Mouse (Mus musculus): ENCODE results near the gene Carm1. TPM values are rescaled to one million over a fixed set of nuclear protein-coding genes. Genes with fewer than 3 reads are reported as not detected.

Gene Carm1
- total RNA-seq, 2 experiments from 2014 or later: 56.9 to 65.4 TPM

- intact Hi-C loops (cut with DNase I): loop anchor here (5.0 to 10.0 kb wide), 4 partner anchors 148 to 541 kb away; no protein-coding TSS in a partner anchor
- DNase-seq: no peak
These were observed 57.4 kb downstream of the Carm1 start for GRCm38 (mm10) chr9:21604119-21604518.

GRCm38 (mm10) chr9:21605865-21606264 is 59.2 kb downstream of the Carm1 start:
- intact Hi-C loops (cut with DNase I): loop anchor here (10.0 kb wide), 1 partner anchor 539 kb away; no protein-coding TSS in a partner anchor
- DNase-seq: no peak

- DNase-seq: no peak
- intact Hi-C loops (cut with DNase I): loop anchor here (10.0 kb wide), 1 partner anchor 538 kb away; no protein-coding TSS in a partner anchor
These were observed 60.0 kb downstream of the Carm1 start for GRCm38 (mm10) chr9:21606648-21607047.

GRCm38 (mm10) chr9:21609861-21610260 is 63.2 kb downstream of the Carm1 start:
- intact Hi-C loops (cut with DNase I): loop anchor here (10.0 kb wide), 1 partner anchor 535 kb away; no protein-coding TSS in a partner anchor

GRCm38 (mm10) chr9:21614864-21615616 is 68.3 kb downstream of the Carm1 start:
- no peak for DNase-seq
- intact Hi-C loops (cut with DNase I): no loop called here

More at GRCm38 (mm10) chr9:21609861-21610260, 63.2 kb downstream of the Carm1 start:
- no peak for DNase-seq

GRCm38 (mm10) chr9:21615617-21616231 is 69.0 kb downstream of the Carm1 start, which contains the start of gene Smarca4:
Gene Smarca4 (plus strand): TSS chr9:21616169.
- peak; percentile 99 to 100 for DNase-seq
- intact Hi-C loops (cut with DNase I): no loop called here

GRCm38 (mm10) chr9:21616232-21616781 is 69.6 kb downstream of the Carm1 start:
- intact Hi-C loops (cut with DNase I): no loop called here
- peak; percentile 92 to 93 for DNase-seq

- intact Hi-C loops (cut with DNase I): no loop called here
- DNase-seq: peak; percentile 21 to 31
These were observed 70.4 kb downstream of the Carm1 start for GRCm38 (mm10) chr9:21617066-21617465.

GRCm38 (mm10) chr9:21620229-21620628 is 73.5 kb downstream of the Carm1 start:
- no peak for DNase-seq
- intact Hi-C loops (cut with DNase I): loop anchor here (5.0 kb wide), 1 partner anchor 182 kb away; no protein-coding TSS in a partner anchor

- intact Hi-C loops (cut with DNase I): loop anchor here (5.0 kb wide), 1 partner anchor 180 kb away; no protein-coding TSS in a partner anchor
These were observed 76.0 kb downstream of the Carm1 start for GRCm38 (mm10) chr9:21622676-21623075.

GRCm38 (mm10) chr9:21625342-21626339 is 78.9 kb downstream of the Carm1 start:
- intact Hi-C loops (cut with DNase I): loop anchor here (2.0 kb wide), 1 partner anchor 23 kb away; no protein-coding TSS in a partner anchor
- DNase-seq: no peak

More at GRCm38 (mm10) chr9:21622676-21623075, 76.0 kb downstream of the Carm1 start:
- no peak for DNase-seq

GRCm38 (mm10) chr9:21626571-21626970 is 79.9 kb downstream of the Carm1 start:
- intact Hi-C loops (cut with DNase I): loop anchor here (2.0 kb wide), 1 partner anchor 24 kb away; no protein-coding TSS in a partner anchor
- DNase-seq: no peak

GRCm38 (mm10) chr9:21627145-21627795 is 80.6 kb downstream of the Carm1 start:
- no peak for DNase-seq
- intact Hi-C loops (cut with DNase I): loop anchor here (2.0 kb wide), 1 partner anchor 24 kb away; no protein-coding TSS in a partner anchor

GRCm38 (mm10) chr9:21630673-21631072 is 84.0 kb downstream of the Carm1 start:
- intact Hi-C loops (cut with DNase I): no loop called here
- DNase-seq: peak; percentile 42 to 51

GRCm38 (mm10) chr9:21633106-21633505 is 86.4 kb downstream of the Carm1 start:
- intact Hi-C loops (cut with DNase I): no loop called here
- DNase-seq: no peak

- intact Hi-C loops (cut with DNase I): no loop called here
- no peak for DNase-seq
These were observed 88.9 kb downstream of the Carm1 start for GRCm38 (mm10) chr9:21635639-21636038.

GRCm38 (mm10) chr9:21639031-21639430 is 92.3 kb downstream of the Carm1 start:
- intact Hi-C loops (cut with DNase I): no loop called here
- DNase-seq: no peak
